Mouse (Mus musculus) kidney, embryonic 14.5 days (tissue): Measurements from ENCODE around the gene Il17re. TPM values are rescaled to one million over a fixed set of nuclear protein-coding genes. Genes with fewer than 3 reads are reported as not detected.

Source experiments
- ATAC-seq: fragments of 200-750 bp; cut with Nextera tagmentation; 2 replicates; pipeline ENCODE4 v1.8.0; 2017; ENCODE audit warnings: moderate number of reproducible peaks, mild to moderate bottlenecking, moderate TSS enrichment, moderate library complexity; ENCODE audit not compliant: low FRiP score, low TSS enrichment
- H3K27ac ChIP-seq: fragments of 300-500 bp; sonication (generic); 2 replicates; pipeline ENCODE4 v1.5.1; 2014; ENCODE audit warnings: low read depth, mild to moderate bottlenecking, low read length, moderate library complexity, mixed read lengths
- H3K27me3 ChIP-seq: fragments of 300-500 bp; sonication (generic); 2 replicates; pipeline ENCODE4 v1.6.1; 2014; ENCODE audit warnings: mild to moderate bottlenecking, low read length; ENCODE audit not compliant: control insufficient read depth, insufficient read depth
- H3K36me3 ChIP-seq: fragments of 300-500 bp; sonication (generic); 2 replicates; pipeline ENCODE4 v1.6.1; 2014; ENCODE audit warnings: low read length, mixed read lengths; ENCODE audit not compliant: control insufficient read depth, insufficient read depth
- H3K4me1 ChIP-seq: fragments of 300-500 bp; sonication (generic); 2 replicates; pipeline ENCODE4 v1.6.1; 2014; ENCODE audit warnings: low read length, mixed read lengths; ENCODE audit not compliant: control insufficient read depth, insufficient read depth
- H3K4me2 ChIP-seq: fragments of 300-500 bp; sonication (generic); replicated peaks from 2 replicates; pipeline ENCODE4 v1.6.1; 2014; ENCODE audit warnings: low read depth, mild to moderate bottlenecking, low read length
- H3K4me3 ChIP-seq: fragments of 300-500 bp; sonication (generic); 2 replicates; pipeline ENCODE4 v1.5.1; 2014; ENCODE audit warnings: mild to moderate bottlenecking, low read length
- H3K9ac ChIP-seq: fragments of 300-500 bp; sonication (generic); 2 replicates; pipeline ENCODE4 v1.6.1; 2014; ENCODE audit warnings: low read depth, mild to moderate bottlenecking, low read length, moderate library complexity
- H3K9me3 ChIP-seq: fragments of 300-500 bp; sonication (generic); 2 replicates; pipeline ENCODE4 v1.6.1; 2016; ENCODE audit warnings: low read length; ENCODE audit not compliant: control insufficient read depth
- WGBS: fragments of 180-500 bp; shearing (Covaris S2); extraction: QIAGEN DNeasy Blood & Tissue Kit; methylation state at CpG from one replicate; pipeline ENCODE4 v1.1.7; 2014; 5-methylcytosine and 5-hydroxymethylcytosine counted together
- polyA plus RNA-seq: library from polyadenylated mRNA; unstranded; fragments of >200 nt; fragmentation: Nextera tagmentation; extraction: Ambion mirVana; gene quantifications from 2 replicates; pipeline ENCODE4 v1.2.1, GENCODE M21; 2014

Il17re gene
- polyA plus RNA-seq, 1 experiment from 2014 or later, result 6.1 TPM

GRCm38 (mm10) chr6:113487125-113487576 lies 28.9 kb downstream of the Il17re start:
- Histone ChIP-seq H3K9me3 (no peaks in the 10 kb centered on the region), H3K4me3 (no peak overlapping the region), H3K27ac (no peak overlapping the region), H3K9ac (no peak overlapping the region), H3K4me2 (no peak overlapping the region), H3K36me3 (peaks cover 10% of the 10 kb centered on the region), H3K27me3 (peaks cover 4% of the 10 kb centered on the region; the same call in 1 of the 2 replicates), H3K4me1 (peaks cover 4% of the 10 kb centered on the region; the same call in 1 of the 2 replicates)
- 51% methylated on average over 7 of the region's 7 CpGs for WGBS
- no peak for ATAC-seq

- no peak overlapping the region for H3K4me2 ChIP-seq
- no peaks in the 10 kb centered on the region for H3K27me3 ChIP-seq
- peaks cover 4% of the 10 kb centered on the region; the same call in 1 of the 2 replicates for H3K4me1 ChIP-seq
- H3K4me3 ChIP-seq, result no peak overlapping the region
- H3K27ac ChIP-seq, result no peak overlapping the region
- ATAC-seq, result no peak
- H3K9me3 ChIP-seq, result no peaks in the 10 kb centered on the region
- peaks cover 10% of the 10 kb centered on the region for H3K36me3 ChIP-seq
- no peak overlapping the region for H3K9ac ChIP-seq
- 89% methylated on average over 14 of the region's 14 CpGs for WGBS
Observed at GRCm38 (mm10) chr6:113489410-113489809, 31.1 kb downstream of the Il17re start.

DNA sequence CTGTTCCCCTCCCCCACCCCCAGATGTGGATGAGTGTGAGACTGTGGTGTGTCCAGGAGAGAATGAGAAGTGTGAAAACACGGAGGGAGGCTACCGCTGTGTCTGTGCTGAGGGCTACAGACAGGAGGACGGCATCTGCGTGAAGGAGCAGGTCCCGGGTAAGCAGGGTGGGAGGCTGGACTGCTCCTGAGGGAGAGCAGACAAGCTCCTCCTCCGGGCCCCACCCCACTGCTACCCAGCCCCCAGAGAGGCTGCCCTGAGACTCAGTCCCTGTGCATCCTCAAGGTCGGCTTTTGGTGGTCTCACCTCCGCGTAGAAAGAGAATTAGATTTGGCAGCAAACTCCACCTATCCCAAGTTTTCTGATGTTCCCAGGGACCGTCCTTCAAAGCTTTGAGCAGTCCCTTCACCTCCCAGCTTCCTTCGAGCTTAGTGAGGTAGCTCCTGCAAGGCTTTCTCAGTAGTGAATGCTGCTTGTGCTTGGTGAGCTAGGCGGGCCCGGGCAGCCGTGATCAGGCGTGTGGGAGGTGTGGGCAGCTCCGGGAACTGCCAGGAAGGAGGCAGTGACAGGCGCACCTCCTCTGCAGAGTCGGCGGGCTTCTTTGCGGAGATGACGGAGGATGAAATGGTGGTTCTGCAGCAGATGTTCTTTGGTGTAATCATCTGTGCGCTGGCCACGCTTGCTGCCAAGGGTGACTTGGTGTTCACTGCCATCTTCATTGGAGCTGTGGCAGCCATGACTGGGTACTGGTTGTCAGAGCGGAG lies 34.0 kb downstream of the Il17re start:
- Histone ChIP-seq H3K4me2 (no peak overlapping the region), H3K9ac (no peak overlapping the region), H3K9me3 (no peaks in the 10 kb centered on the region), H3K4me3 (no peak overlapping the region), H3K27me3 (peaks cover 7% of the 10 kb centered on the region; the same call in 1 of the 2 replicates), H3K36me3 (peaks cover 10% of the 10 kb centered on the region), H3K4me1 (peaks cover 5% of the 10 kb centered on the region; the same call in 1 of the 2 replicates), H3K27ac (no peak overlapping the region)
- 74% methylated on average over 24 of the region's 24 CpGs for WGBS
- no peak for ATAC-seq

- H3K9ac ChIP-seq, result peak overlapping the region; percentile 49; the same call in 1 of the 2 replicates
- peak; percentile 78 for ATAC-seq
- peaks cover 7% of the 10 kb centered on the region; the same call in 1 of the 2 replicates for H3K27me3 ChIP-seq
- H3K4me1 ChIP-seq, result peaks cover 4% of the 10 kb centered on the region; the same call in 1 of the 2 replicates
- peak overlapping the region; percentile 53 for H3K4me2 ChIP-seq
- under 1% methylated on average over 50 of the region's 54 CpGs for WGBS
- H3K27ac ChIP-seq, result no peak overlapping the region
- H3K9me3 ChIP-seq, result no peaks in the 10 kb centered on the region
- H3K36me3 ChIP-seq, result peaks cover 8% of the 10 kb centered on the region
- H3K4me3 ChIP-seq, result peak overlapping the region; percentile 38
Observed at GRCm38 (mm10) chr6:113494258-113494788, 36.0 kb downstream of the Il17re start.

- peaks cover 9% of the 10 kb centered on the region for H3K27me3 ChIP-seq
- H3K9me3 ChIP-seq, result no peaks in the 10 kb centered on the region
- H3K4me2 ChIP-seq, result peak overlapping the region; percentile 53
- no peak; the same call in 1 of the 2 replicates for ATAC-seq
- 48% methylated on average over 28 of the region's 28 CpGs for WGBS
- H3K27ac ChIP-seq, result no peak overlapping the region
- H3K9ac ChIP-seq, result 0 out of 2 replicates have a peak overlapping the region, but pooled peaks have one; percentile 49
- peaks cover 4% of the 10 kb centered on the region; the same call in 1 of the 2 replicates for H3K4me1 ChIP-seq
- H3K4me3 ChIP-seq, result peak overlapping the region; percentile 38
- no peaks in the 10 kb centered on the region; the same call in 1 of the 2 replicates for H3K36me3 ChIP-seq
Observed at GRCm38 (mm10) chr6:113495071-113495675, 36.9 kb downstream of the Il17re start.

DNA sequence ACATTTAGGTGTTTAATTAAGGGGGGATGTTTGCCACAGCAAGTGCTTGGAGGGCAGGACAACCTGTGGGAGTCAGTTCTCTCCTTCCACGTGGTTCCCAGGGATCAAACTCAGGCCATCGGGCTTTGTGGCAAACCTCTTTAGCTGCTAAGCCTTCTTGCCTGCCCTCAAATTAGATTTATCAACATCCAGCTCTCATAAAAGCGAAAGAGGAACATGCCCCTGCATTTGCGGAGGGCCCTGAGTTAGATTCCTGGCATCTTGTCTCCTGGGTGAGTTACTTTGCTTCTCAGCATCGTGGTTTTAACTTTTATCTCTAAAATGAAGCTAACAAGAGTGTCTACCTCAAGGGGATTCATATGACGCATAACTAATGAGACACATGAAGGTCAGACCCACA lies 41.1 kb downstream of the Il17re start:
- WGBS, result 73% methylated on average over 6 of the region's 6 CpGs
- Histone ChIP-seq H3K9ac (no peak overlapping the region), H3K9me3 (no peaks in the 10 kb centered on the region), H3K36me3 (no peaks in the 10 kb centered on the region), H3K4me2 (no peak overlapping the region), H3K4me3 (no peak overlapping the region), H3K27ac (no peak overlapping the region), H3K4me1 (peaks cover 4% of the 10 kb centered on the region; the same call in 1 of the 2 replicates), H3K27me3 (peaks cover 23% of the 10 kb centered on the region)
- ATAC-seq, result no peak

GRCm38 (mm10) chr6:113501388-113502084 lies 43.3 kb downstream of the Il17re start, which contains the start of gene Prrt3:
TSS of gene Prrt3 (minus strand) at chr6:113501931.
- Histone ChIP-seq H3K4me3 (peak within 1 kb of the TSS; percentile 44), H3K27me3 (peaks cover 16% of the 10 kb centered on the region), H3K9ac (peak within 1 kb of the TSS; percentile 48; the same call in 1 of the 2 replicates), H3K27ac (no peak within 1 kb of the TSS), H3K4me1 (no peaks in the 10 kb centered on the region; the same call in 1 of the 2 replicates), H3K4me2 (peak within 1 kb of the TSS; percentile 60), H3K36me3 (no peaks in the 10 kb centered on the region), H3K9me3 (no peaks in the 10 kb centered on the region)
- WGBS, result 2% methylated on average over 30 of the region's 32 CpGs
- peak; percentile 73; the same call in 1 of the 2 replicates for ATAC-seq

- Histone ChIP-seq H3K4me3 (no peak overlapping the region), H3K4me2 (no peak overlapping the region), H3K27ac (no peak overlapping the region), H3K27me3 (peaks cover 16% of the 10 kb centered on the region), H3K36me3 (no peaks in the 10 kb centered on the region), H3K4me1 (no peaks in the 10 kb centered on the region; the same call in 1 of the 2 replicates), H3K9ac (no peak overlapping the region), H3K9me3 (no peaks in the 10 kb centered on the region)
- 84% methylated on average over 2 of the region's 2 CpGs for WGBS
- no peak for ATAC-seq
Observed at GRCm38 (mm10) chr6:113502801-113503200, 44.5 kb downstream of the Il17re start.
